Mouse (Mus musculus): Measurements from ENCODE around the gene Ppm1m. TPM values are rescaled to one million over a fixed set of nuclear protein-coding genes. Genes with fewer than 3 reads are reported as not detected.

Gene Ppm1m
- total RNA-seq, 2 experiments from 2014 or later, result 15.6 to 16.6 TPM

DNA sequence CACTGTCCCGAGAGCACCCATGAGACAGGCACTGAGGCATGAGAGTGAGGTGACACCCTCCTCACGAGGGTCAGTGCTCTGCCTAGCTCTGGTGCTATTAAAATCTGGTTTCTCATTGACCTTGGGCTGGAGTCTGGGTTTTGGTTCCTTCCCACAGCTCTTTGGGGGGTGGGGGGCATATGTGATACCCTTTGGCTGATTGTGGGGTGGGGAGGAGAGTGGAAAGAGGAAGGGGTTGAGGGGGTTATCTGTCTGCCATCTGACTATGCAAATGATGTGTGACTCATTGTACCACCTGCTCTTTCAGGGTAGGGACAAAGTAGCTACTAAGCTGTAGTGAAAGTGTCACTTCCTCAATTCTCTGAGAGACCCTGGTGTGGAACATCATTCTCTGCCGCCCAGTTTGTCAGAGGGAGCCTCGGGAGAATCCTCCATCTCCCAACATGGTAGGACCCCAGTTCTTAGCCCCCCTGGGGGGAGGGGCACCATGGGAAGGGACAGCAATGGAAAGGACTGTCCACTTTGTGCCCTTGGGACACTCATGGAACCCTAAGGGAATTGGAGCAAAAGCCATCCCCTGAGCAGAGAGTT, 22.8 kb upstream of the Ppm1m start, which contains the start of gene Tlr9:
Gene Tlr9 (plus strand): TSS at position 338 of the 591 bp plus-strand sequence.
- DNase-seq (ENCODE audit: extremely low spot score in 1 of 2, low spot score in 1 of 2), result no peak

GRCm38 (mm10) chr9:106220894-106221523, 21.5 kb upstream of the Ppm1m start:
- DNase-seq (ENCODE audit: extremely low spot score in 1 of 2, low spot score in 1 of 2), result no peak

- no peak for DNase-seq (ENCODE audit: extremely low spot score in 1 of 2, low spot score in 1 of 2)
These were observed 17.4 kb upstream of the Ppm1m start for GRCm38 (mm10) chr9:106216971-106217370.

DNA sequence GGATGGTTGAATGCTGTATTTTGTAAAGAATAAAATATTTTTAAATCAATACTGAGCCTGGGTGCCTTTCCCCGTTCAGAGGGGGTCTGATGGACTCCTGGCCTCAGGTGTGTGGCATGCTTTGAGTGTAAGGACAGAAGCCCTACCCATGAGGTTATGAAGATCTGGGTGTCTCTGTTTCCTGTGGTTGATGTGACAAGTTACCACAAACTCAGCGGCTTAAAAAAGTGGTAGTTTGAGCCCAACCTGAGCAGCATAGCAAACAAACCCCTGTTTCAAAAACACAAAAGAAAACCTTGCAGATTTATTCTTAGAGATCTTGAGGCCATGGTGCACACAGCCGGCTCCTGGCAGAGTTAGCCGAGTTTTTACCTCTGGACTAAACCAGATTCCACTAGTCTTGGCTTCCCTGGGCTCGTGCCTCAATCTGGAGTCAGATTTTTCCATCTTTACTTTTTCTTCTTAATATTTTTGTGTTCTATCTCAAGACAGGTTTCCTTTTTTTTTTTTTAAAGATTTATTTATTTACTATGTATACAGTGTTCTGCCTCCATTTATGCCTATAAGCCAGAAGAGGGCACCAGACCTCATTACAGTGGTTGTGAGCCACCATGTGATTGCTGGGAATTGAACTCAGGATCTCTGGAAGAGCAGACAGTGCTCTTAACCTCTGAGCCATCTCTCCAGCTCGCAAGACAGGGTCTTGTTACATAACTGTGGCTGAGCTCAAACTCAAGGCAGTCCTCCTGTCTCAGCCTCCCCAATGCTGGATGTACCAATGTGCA, 16.0 kb upstream of the Ppm1m start:
- DNase-seq (ENCODE audit: extremely low spot score in 1 of 2, low spot score in 1 of 2), result no peak

GRCm38 (mm10) chr9:106212594-106212981, 13.0 kb upstream of the Ppm1m start:
- no peak for DNase-seq (ENCODE audit: extremely low spot score in 1 of 2, low spot score in 1 of 2)

DNA sequence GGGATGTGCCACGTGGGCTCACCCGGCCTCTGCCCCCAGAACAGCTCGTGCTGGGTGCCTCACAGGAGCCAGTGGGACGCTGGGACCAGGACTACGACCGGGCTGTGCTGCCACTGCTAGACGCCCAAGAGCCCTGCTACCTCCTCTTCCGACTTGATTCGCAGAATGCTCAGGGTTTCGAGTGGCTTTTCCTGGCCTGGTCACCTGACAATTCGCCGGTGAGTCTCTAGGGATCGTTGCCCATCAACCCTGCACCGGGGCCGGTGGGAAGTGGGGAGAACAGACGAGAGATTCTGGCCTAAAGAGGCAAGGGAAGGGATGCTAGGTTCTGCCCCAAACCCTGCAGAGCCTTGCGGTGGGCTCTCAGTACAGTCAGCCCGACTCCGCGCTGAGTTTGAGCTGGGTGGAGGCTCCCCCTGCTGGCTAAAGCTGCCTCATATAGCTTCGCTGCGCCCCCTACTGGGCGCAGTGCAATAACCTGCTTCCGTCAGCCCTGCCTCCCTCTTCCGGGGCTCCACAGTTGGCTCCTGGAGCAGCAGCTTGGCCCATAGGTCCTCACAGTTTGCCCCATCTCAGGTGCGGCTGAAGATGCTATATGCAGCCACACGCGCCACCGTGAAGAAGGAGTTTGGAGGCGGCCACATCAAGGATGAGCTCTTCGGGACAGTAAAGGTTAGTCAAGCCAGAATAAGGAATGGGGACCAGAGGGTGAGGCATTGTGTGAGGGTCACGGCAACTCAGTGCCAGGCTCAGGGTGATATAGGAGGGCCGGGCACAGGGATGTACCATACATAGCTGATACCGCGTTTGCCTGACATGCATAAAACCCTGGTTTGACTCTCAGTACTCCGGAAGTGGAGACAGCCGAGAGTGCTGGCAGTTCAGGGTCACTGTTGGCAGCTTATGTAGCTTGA, 12.4 kb upstream of the Ppm1m start:
- peak; percentile 78 to 83 for DNase-seq (ENCODE audit: extremely low spot score in 1 of 2, low spot score in 1 of 2)

DNA sequence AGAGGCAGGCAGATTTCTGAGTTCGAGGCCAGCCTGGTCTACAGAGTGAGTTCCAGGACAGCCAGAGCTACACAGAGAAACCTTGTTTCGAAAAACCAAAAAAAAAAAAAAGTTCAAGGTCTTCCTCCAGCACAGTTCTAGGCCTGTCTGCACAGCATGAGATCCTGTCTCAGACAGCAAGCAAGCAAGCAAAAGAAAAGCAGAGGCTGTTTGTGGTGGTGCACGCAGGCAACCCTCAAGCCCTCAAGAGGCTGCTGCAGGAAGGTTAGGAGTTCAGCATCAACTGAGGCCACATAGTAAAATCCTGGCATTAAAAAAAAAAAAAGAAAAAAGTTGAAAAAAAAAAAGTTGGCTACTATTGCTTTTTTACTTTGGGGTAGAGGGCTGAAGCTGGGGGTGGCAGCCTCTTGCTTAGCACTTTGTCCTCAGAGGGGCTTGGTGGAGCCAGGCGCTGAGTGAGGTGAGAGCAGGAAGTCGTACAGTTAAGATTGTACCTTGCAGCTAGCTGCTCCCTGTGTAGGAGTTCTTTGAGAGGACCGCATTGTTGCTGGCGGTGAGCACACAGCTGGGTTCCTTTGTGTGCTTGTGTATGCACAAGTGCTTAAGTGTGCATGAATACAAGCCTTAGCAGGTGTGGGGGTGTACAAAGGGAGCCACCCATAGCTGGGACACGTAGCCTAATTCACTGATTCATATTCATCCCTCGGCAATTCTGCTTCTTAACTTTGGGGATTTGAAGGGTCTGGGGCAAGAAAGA, 11.5 kb upstream of the Ppm1m start:
- DNase-seq (ENCODE audit: extremely low spot score in 1 of 2, low spot score in 1 of 2), result no peak

GRCm38 (mm10) chr9:106209954-106210353, 10.4 kb upstream of the Ppm1m start:
- no peak for DNase-seq (ENCODE audit: extremely low spot score in 1 of 2, low spot score in 1 of 2)

GRCm38 (mm10) chr9:106208181-106208580, 8.6 kb upstream of the Ppm1m start:
- DNase-seq (ENCODE audit: extremely low spot score in 1 of 2, low spot score in 1 of 2), result no peak

DNA sequence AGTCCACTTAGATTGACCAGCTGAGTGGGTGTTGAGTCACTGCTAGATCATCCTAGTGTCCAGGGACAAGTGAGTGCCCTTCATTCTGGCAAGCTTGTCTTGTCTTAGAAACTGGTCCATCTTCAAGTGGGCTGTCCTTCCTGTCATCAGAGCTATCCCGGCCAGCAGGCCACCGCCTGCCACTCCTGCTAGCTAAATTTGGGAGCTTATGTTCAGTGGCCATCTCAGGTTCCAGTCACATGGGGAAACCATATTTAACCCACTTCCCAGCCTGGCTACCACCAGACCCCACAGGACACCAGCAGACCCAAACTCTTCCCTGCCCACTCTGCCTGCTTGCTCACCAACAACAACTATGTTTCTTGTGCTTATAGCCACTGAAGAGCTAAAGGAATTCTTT, 7.0 kb upstream of the Ppm1m start:
- no peak for DNase-seq (ENCODE audit: extremely low spot score in 1 of 2, low spot score in 1 of 2)

GRCm38 (mm10) chr9:106205713-106206290, 6.3 kb upstream of the Ppm1m start:
- DNase-seq (ENCODE audit: extremely low spot score in 1 of 2, low spot score in 1 of 2), result no peak

- no peak for DNase-seq (ENCODE audit: extremely low spot score in 1 of 2, low spot score in 1 of 2)
These were observed 4.7 kb upstream of the Ppm1m start for GRCm38 (mm10) chr9:106203990-106204851.

GRCm38 (mm10) chr9:106202819-106203636, 3.5 kb upstream of the Ppm1m start, which contains the start of gene Twf2:
Gene Twf2 (plus strand): TSS chr9:106203108.
- DNase-seq (ENCODE audit: extremely low spot score in 1 of 2, low spot score in 1 of 2), result peak; percentile 78 to 90

DNA sequence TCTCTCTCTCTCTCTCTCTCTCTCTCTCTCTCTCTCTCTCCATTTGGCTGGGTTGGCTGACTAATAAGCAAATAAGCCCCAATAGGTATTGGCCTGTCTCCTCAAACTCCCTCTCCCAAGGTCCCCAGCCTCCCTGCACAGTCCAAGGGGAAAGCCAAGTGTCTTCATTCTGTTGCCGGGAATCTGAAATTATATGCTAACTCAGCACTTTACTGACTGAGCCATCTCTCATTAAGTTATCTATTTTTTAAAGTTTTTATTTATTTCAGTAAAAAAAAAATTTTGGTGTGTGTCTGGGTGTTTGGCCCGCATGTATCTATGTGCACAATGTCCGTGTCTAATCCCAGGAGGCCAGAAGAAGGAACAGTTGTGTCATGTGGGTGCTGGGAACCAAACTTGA, 2.3 kb upstream of the Ppm1m start:
- DNase-seq (ENCODE audit: extremely low spot score in 1 of 2, low spot score in 1 of 2), result no peak

DNA sequence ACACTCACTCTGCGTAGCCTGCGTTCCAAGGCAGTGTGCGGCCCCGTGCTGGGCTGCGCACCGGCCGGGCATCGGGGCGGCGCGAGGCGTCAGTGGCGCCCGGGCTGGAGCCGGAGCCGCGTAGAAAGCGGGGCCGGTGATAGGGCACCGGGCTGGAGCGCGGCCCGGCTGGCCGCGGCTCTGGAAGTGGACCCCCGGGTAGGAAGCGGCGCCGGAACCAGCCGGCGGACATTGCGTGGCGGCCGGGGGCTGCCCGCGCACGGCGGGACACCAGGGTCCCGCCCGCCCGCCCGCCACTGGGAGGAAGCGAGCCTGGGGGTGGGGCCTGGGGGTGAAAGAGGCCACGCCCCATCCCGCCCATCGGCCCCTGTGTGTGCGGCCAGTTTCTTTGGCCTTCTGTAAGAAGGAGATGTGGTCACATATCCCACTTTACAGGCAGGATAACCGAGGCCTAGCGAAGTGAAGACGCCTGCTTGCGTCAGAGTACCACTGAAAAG, 536 bp downstream of the Ppm1m start:
- DNase-seq (ENCODE audit: extremely low spot score in 1 of 2, low spot score in 1 of 2), result peak in 1 of 2 experiments; percentile 42

GRCm38 (mm10) chr9:106197732-106198131, 1.8 kb downstream of the Ppm1m start:
- no peak for DNase-seq (ENCODE audit: extremely low spot score in 1 of 2, low spot score in 1 of 2)

- no peak for DNase-seq (ENCODE audit: extremely low spot score in 1 of 2, low spot score in 1 of 2)
These were observed 2.3 kb downstream of the Ppm1m start for GRCm38 (mm10) chr9:106197081-106197713.

All from layer of hippocampus, postnatal 25 days (tissue).